Mouse (Mus musculus): ENCODE data around the gene Zfc3h1. TPM values are rescaled to one million over a fixed set of nuclear protein-coding genes. Genes with fewer than 3 reads are reported as not detected.

Zfc3h1 gene
- total and polyA plus RNA-seq, 2 experiments from 2014 or later: 11.0 to 43.9 TPM

- no peak overlapping the region for H3K4me3 ChIP-seq (ENCODE audit: low read length)
- no peaks in the 10 kb centered on the region for H3K27me3 ChIP-seq (ENCODE audit: insufficient read depth, low read length)
- 0 out of 2 replicates have a peak, but pooled peaks have one; percentile 53 for ATAC-seq
- WGBS: 63% methylated on average over 10 of the region's 10 CpGs
- H3K4me2 ChIP-seq (ENCODE audit: low read depth, low read length): no peak overlapping the region
- no peaks in the 10 kb centered on the region for H3K9me3 ChIP-seq (ENCODE audit: low read length)
- no peak overlapping the region for H3K27ac ChIP-seq
- H3K36me3 ChIP-seq (ENCODE audit: insufficient read depth, low read length): no peaks in the 10 kb centered on the region; the same call in 1 of the 2 replicates
- H3K4me1 ChIP-seq (ENCODE audit: insufficient read depth, low read length): no peaks in the 10 kb centered on the region
- TF ChIP-seq CTCF (IDR thresholded peaks at IDR 0.05; ENCODE audit: low read depth): no peak
- DNase-seq (ENCODE audit: low spot score): no peak
- no peak overlapping the region for H3K9ac ChIP-seq (replicated peaks; ENCODE audit: low read length)
These were observed 35.7 kb upstream of the Zfc3h1 start for GRCm38 (mm10) chr10:115349029-115349428.

GRCm38 (mm10) chr10:115349509-115349908 lies 35.2 kb upstream of the Zfc3h1 start:
- no peak overlapping the region for H3K27ac ChIP-seq
- ATAC-seq (no peak), DNase-seq (ENCODE audit: low spot score) (no peak)
- no peak overlapping the region for H3K4me3 ChIP-seq (ENCODE audit: low read length)
- TF ChIP-seq CTCF (IDR thresholded peaks at IDR 0.05; ENCODE audit: low read depth): no peak
- WGBS: 88% methylated on average over 7 of the region's 7 CpGs
- no peak overlapping the region for H3K9ac ChIP-seq (replicated peaks; ENCODE audit: low read length)
- H3K4me2 ChIP-seq (ENCODE audit: low read depth, low read length): no peak overlapping the region
- H3K9me3 ChIP-seq (ENCODE audit: low read length): no peaks in the 10 kb centered on the region
- no peaks in the 10 kb centered on the region for H3K4me1 ChIP-seq (ENCODE audit: insufficient read depth, low read length)
- H3K27me3 ChIP-seq (ENCODE audit: insufficient read depth, low read length): no peaks in the 10 kb centered on the region
- H3K36me3 ChIP-seq (ENCODE audit: insufficient read depth, low read length): no peaks in the 10 kb centered on the region; the same call in 1 of the 2 replicates

GRCm38 (mm10) chr10:115350810-115351397 lies 33.9 kb upstream of the Zfc3h1 start:
- H3K27ac ChIP-seq: no peak overlapping the region
- no peak overlapping the region for H3K4me2 ChIP-seq (ENCODE audit: low read depth, low read length)
- no peak for TF ChIP-seq CTCF (IDR thresholded peaks at IDR 0.05; ENCODE audit: low read depth)
- no peaks in the 10 kb centered on the region for H3K36me3 ChIP-seq (ENCODE audit: insufficient read depth, low read length)
- no peak overlapping the region for H3K4me3 ChIP-seq (ENCODE audit: low read length)
- DNase-seq (ENCODE audit: low spot score) (no peak), ATAC-seq (no peak)
- no peaks in the 10 kb centered on the region for H3K4me1 ChIP-seq (ENCODE audit: insufficient read depth, low read length)
- 77% methylated on average over 2 of the region's 2 CpGs for WGBS
- no peaks in the 10 kb centered on the region for H3K27me3 ChIP-seq (ENCODE audit: insufficient read depth, low read length)
- no peak overlapping the region for H3K9ac ChIP-seq (replicated peaks; ENCODE audit: low read length)
- H3K9me3 ChIP-seq (ENCODE audit: low read length): no peaks in the 10 kb centered on the region

GRCm38 (mm10) chr10:115354553-115354952 lies 30.2 kb upstream of the Zfc3h1 start:
- no peak overlapping the region for H3K9ac ChIP-seq (replicated peaks; ENCODE audit: low read length)
- no peaks in the 10 kb centered on the region for H3K9me3 ChIP-seq (ENCODE audit: low read length)
- H3K27me3 ChIP-seq (ENCODE audit: insufficient read depth, low read length): no peaks in the 10 kb centered on the region
- H3K4me3 ChIP-seq (ENCODE audit: low read length): no peak overlapping the region
- TF ChIP-seq CTCF (IDR thresholded peaks at IDR 0.05; ENCODE audit: low read depth): no peak
- H3K27ac ChIP-seq: no peak overlapping the region
- WGBS: 47% methylated on average over 6 of the region's 6 CpGs
- ATAC-seq: no peak
- H3K4me2 ChIP-seq (ENCODE audit: low read depth, low read length): no peak overlapping the region
- H3K36me3 ChIP-seq (ENCODE audit: insufficient read depth, low read length): peaks cover 8% of the 10 kb centered on the region; the same call in 1 of the 2 replicates
- DNase-seq (ENCODE audit: low spot score): no peak
- no peaks in the 10 kb centered on the region for H3K4me1 ChIP-seq (ENCODE audit: insufficient read depth, low read length)

- no peaks in the 10 kb centered on the region for H3K4me1 ChIP-seq (ENCODE audit: insufficient read depth, low read length)
- H3K4me2 ChIP-seq (ENCODE audit: low read depth, low read length): no peak overlapping the region
- 91% methylated on average over 6 of the region's 6 CpGs for WGBS
- no peak overlapping the region for H3K9ac ChIP-seq (replicated peaks; ENCODE audit: low read length)
- no peak for DNase-seq (ENCODE audit: low spot score)
- TF ChIP-seq CTCF (IDR thresholded peaks at IDR 0.05; ENCODE audit: low read depth): no peak
- no peak overlapping the region for H3K27ac ChIP-seq
- no peaks in the 10 kb centered on the region for H3K9me3 ChIP-seq (ENCODE audit: low read length)
- H3K27me3 ChIP-seq (ENCODE audit: insufficient read depth, low read length): no peaks in the 10 kb centered on the region
- ATAC-seq: no peak
- H3K4me3 ChIP-seq (ENCODE audit: low read length): no peak overlapping the region
- H3K36me3 ChIP-seq (ENCODE audit: insufficient read depth, low read length): peaks cover 8% of the 10 kb centered on the region; the same call in 1 of the 2 replicates
These were observed 29.7 kb upstream of the Zfc3h1 start for GRCm38 (mm10) chr10:115355016-115355415.

DNA sequence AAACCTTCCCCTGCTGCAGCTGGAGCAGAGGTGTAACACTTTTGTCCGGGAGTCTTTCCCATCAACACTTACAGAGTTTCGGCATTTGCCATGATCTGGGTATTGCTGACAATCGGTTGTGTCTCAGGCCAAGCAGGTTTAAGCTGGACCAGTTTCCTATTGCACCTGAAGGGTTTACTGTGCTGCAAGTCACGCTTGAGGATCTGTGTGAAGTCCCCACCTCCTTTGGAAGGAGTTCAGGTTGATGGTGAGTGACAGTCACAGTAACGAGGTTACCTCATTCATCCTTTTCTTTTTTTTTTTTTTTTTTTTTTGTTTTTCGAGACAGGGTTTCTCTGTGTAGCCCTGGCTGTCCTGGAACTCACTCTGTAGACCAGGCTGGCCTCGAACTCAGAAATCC lies 28.7 kb upstream of the Zfc3h1 start:
- Histone ChIP-seq H3K36me3 (ENCODE audit: insufficient read depth, low read length) (peaks cover 8% of the 10 kb centered on the region; the same call in 1 of the 2 replicates), H3K9me3 (ENCODE audit: low read length) (no peaks in the 10 kb centered on the region), H3K27ac (no peak overlapping the region), H3K4me3 (ENCODE audit: low read length) (no peak overlapping the region), H3K4me2 (ENCODE audit: low read depth, low read length) (no peak overlapping the region), H3K27me3 (ENCODE audit: insufficient read depth, low read length) (no peaks in the 10 kb centered on the region), H3K4me1 (ENCODE audit: insufficient read depth, low read length) (0 out of 2 replicates have a peak, but pooled peaks cover 2% of the 10 kb centered on the region), H3K9ac (replicated peaks; ENCODE audit: low read length) (no peak overlapping the region)
- 93% methylated on average over 5 of the region's 7 CpGs for WGBS
- DNase-seq (ENCODE audit: low spot score) (no peak), ATAC-seq (no peak)
- no peak for TF ChIP-seq CTCF (IDR thresholded peaks at IDR 0.05; ENCODE audit: low read depth)

DNA sequence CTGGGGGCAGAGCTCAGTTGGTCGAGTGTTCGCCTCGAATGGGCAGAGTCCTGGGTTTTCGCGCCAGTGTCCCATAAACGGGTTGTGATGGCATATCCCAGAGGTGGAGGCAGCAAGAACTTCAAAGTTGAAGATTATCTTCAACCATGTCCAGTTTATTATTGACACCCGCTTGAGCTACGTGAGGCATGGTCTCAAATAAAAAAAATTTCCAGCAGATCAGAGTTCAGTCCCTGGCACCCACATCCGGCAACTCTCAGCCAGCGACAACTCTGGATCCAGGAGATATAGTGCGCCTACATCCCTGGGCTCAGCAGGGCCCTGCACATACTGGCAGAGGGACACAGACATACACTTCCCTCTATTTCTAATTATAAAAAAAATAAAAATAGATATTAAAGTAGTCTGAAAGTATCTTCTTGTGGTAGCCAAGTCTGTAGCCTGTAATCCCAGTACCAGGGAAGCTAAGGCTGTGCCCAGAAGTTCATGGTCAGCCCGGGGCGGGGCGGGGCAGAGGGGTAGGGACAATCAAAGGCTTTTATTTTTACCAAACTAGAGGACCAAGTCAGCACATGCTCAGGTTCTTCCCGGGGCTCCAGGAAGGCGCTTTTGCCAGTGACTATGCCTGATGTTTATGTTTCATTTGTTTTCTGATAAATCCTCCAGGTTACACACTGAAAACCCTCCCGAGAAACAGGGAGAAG lies 26.4 kb upstream of the Zfc3h1 start:
- ATAC-seq (no peak), DNase-seq (ENCODE audit: low spot score) (no peak)
- H3K4me1 ChIP-seq (ENCODE audit: insufficient read depth, low read length): peaks cover 6% of the 10 kb centered on the region; the same call in 1 of the 2 replicates
- 94% methylated on average over 17 of the region's 17 CpGs for WGBS
- no peaks in the 10 kb centered on the region for H3K9me3 ChIP-seq (ENCODE audit: low read length)
- H3K27me3 ChIP-seq (ENCODE audit: insufficient read depth, low read length): no peaks in the 10 kb centered on the region
- no peak overlapping the region for H3K4me3 ChIP-seq (ENCODE audit: low read length)
- H3K27ac ChIP-seq: no peak overlapping the region
- H3K36me3 ChIP-seq (ENCODE audit: insufficient read depth, low read length): peaks cover 8% of the 10 kb centered on the region; the same call in 1 of the 2 replicates
- no peak for TF ChIP-seq CTCF (IDR thresholded peaks at IDR 0.05; ENCODE audit: low read depth)
- no peak overlapping the region for H3K9ac ChIP-seq (replicated peaks; ENCODE audit: low read length)
- H3K4me2 ChIP-seq (ENCODE audit: low read depth, low read length): no peak overlapping the region
